Mouse (Mus musculus) midbrain, embryonic 16.5 days (tissue): ENCODE data around the gene Olfr933. TPM values are rescaled to one million over a fixed set of nuclear protein-coding genes. Genes with fewer than 3 reads are reported as not detected.

Experiments
- ATAC-seq: fragments of 200-750 bp; cut with Nextera tagmentation; 2 replicates; pipeline ENCODE4 v1.8.0; 2017; ENCODE audit warnings: moderate TSS enrichment
- H3K27ac ChIP-seq: fragments of 300-500 bp; sonication (generic); 2 replicates; pipeline ENCODE4 v1.5.1; 2014; ENCODE audit warnings: mild to moderate bottlenecking, low read length, mixed read lengths
- H3K27me3 ChIP-seq: fragments of 300-500 bp; sonication (generic); 2 replicates; pipeline ENCODE4 v1.6.1; 2014; ENCODE audit warnings: low read depth, low read length, mixed read lengths; ENCODE audit not compliant: control insufficient read depth, insufficient read depth
- H3K36me3 ChIP-seq: fragments of 300-500 bp; sonication (generic); 2 replicates; pipeline ENCODE4 v1.6.1; 2014; ENCODE audit warnings: mild to moderate bottlenecking, low read length, moderate library complexity, mixed read lengths; ENCODE audit not compliant: control insufficient read depth, insufficient read depth
- H3K4me1 ChIP-seq: fragments of 300-500 bp; sonication (generic); 2 replicates; pipeline ENCODE4 v1.6.1; 2014; ENCODE audit warnings: mild to moderate bottlenecking, low read length, mixed read lengths; ENCODE audit not compliant: control insufficient read depth, insufficient read depth
- H3K4me2 ChIP-seq: fragments of 300-500 bp; sonication (generic); 2 replicates; pipeline ENCODE4 v1.6.1; 2014; ENCODE audit warnings: mild to moderate bottlenecking, low read length, mixed read lengths
- H3K4me3 ChIP-seq: fragments of 300-500 bp; sonication (generic); 2 replicates; pipeline ENCODE4 v1.5.1; 2014; ENCODE audit warnings: low read depth, mild to moderate bottlenecking, low read length, moderate library complexity, mixed read lengths
- H3K9ac ChIP-seq: fragments of 300-500 bp; sonication (generic); 2 replicates; pipeline ENCODE4 v1.6.1; 2014; ENCODE audit warnings: low read depth, low read length, mixed read lengths
- H3K9me3 ChIP-seq: fragments of 300-500 bp; sonication (generic); replicated peaks from 2 replicates; pipeline ENCODE4 v1.6.1; 2014; ENCODE audit warnings: mild to moderate bottlenecking, low read length, mixed read lengths; ENCODE audit not compliant: control insufficient read depth, poor library complexity, severe bottlenecking
- WGBS: fragments of 180-500 bp; shearing (Covaris S2); extraction: QIAGEN DNeasy Blood & Tissue Kit; methylation state at CpG from one replicate; pipeline ENCODE4 v1.1.7; 2014; 5-methylcytosine and 5-hydroxymethylcytosine counted together
- polyA plus RNA-seq: library from polyadenylated mRNA; unstranded; fragments of >200 nt; fragmentation: Nextera tagmentation; extraction: Ambion mirVana; gene quantifications from 2 replicates; pipeline ENCODE4 v1.2.1, GENCODE M21; 2015

Gene Olfr933
- polyA plus RNA-seq = not detected in 2 replicates

DNA sequence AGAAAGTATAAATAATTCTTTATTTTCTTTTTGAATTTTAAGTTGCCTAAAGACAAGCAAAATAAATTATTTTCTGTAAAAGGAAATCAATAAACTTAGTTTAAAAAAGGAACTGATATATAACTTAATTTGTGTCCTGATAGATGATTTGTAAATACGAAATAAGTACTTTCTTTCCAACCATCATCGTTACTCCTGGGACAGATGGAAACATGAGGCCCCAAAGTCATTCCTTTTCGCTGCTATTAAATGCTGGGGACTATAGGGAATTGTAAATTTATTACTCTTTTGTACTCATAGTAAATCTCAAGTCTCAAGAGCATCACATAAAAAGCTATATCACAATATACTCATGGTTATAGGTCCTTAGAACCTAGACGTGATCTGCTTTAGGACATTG, at the start of gene Olfr933:
TSS of gene Olfr933 (plus strand) at position 301 of the 400 bp plus-strand sequence.
- H3K9ac ChIP-seq = no peak within 1 kb of the TSS
- H3K27me3 ChIP-seq = no peaks in the 10 kb centered on the region
- no peak within 1 kb of the TSS for H3K4me3 ChIP-seq
- H3K36me3 ChIP-seq = no peaks in the 10 kb centered on the region
- H3K4me1 ChIP-seq = no peaks in the 10 kb centered on the region
- H3K27ac ChIP-seq = no peak within 1 kb of the TSS
- WGBS = 86% methylated on average over 4 of the region's 4 CpGs
- no peaks in the 10 kb centered on the region for H3K9me3 ChIP-seq
- no peak for ATAC-seq
- no peak within 1 kb of the TSS for H3K4me2 ChIP-seq

DNA sequence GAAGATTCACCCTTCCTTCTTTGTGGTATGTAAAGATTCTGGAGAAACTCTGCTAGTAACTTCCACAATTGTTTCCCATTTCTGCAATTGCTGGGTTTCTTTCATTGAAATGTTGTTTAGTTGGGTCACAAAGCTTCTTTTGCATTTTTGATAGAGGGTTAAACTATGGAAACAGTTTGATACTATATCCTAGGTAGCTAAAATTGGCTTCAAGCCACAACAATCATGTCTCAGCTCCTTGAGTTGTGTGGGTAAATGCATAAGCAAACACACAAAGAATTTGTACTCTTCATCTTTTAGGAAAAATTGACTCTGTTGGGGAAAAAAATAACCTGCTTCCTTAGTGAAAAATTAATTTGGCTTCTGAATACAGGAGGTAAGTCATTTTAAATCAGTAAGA, 42.6 kb upstream of the Olfr933 start, which contains the start of gene Olfr930:
TSS of gene Olfr930 (plus strand) at position 301 of the 400 bp plus-strand sequence.
- no peak within 1 kb of the TSS for H3K4me2 ChIP-seq
- no peaks in the 10 kb centered on the region for H3K4me1 ChIP-seq
- no peak within 1 kb of the TSS for H3K4me3 ChIP-seq
- H3K9ac ChIP-seq = no peak within 1 kb of the TSS
- no peaks in the 10 kb centered on the region for H3K36me3 ChIP-seq
- no peaks in the 10 kb centered on the region for H3K9me3 ChIP-seq
- no peaks in the 10 kb centered on the region for H3K27me3 ChIP-seq
- no peak for ATAC-seq
- H3K27ac ChIP-seq = no peak within 1 kb of the TSS

DNA sequence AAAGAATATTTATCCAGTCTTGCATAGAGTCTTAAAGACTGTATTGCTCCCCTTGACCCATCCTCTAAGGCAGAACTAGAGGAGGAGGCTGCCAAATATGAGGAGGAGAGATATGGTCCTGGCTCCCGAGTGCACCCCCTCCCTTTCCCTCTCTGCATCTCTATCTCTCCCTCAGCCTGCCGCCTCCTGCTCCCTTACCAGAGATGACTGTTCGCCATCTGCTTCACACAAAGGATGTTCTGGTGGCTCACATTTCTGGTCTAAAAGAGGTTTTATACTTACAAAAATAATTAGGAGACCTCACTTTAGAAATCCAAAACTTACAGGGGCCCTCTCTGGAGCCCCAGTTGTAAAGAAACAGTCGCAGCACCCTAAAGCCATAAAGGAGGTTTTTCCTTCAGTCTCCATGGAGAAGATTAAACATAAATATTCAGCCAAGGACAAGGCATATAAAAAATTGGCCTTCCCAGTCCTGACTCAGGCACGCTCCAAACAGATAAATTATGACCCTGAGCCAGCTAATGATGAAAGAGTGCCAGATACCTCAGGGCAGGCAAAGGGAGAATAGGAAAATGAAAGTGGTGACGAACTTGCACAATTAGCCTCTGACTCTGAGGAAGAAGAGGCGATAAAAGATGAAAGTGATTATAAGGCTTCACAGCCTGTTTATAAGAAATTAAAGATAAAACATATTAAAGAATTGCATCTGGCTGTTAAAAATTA, 18.6 kb upstream of the Olfr933 start:
- no peaks in the 10 kb centered on the region for H3K4me1 ChIP-seq
- no peak overlapping the region for H3K27ac ChIP-seq
- no peak overlapping the region for H3K4me3 ChIP-seq
- no peak for ATAC-seq
- H3K9ac ChIP-seq = no peak overlapping the region
- H3K27me3 ChIP-seq = no peaks in the 10 kb centered on the region
- no peaks in the 10 kb centered on the region for H3K9me3 ChIP-seq
- WGBS = 91% methylated on average over 7 of the region's 7 CpGs
- H3K4me2 ChIP-seq = no peak overlapping the region
- H3K36me3 ChIP-seq = no peaks in the 10 kb centered on the region

DNA sequence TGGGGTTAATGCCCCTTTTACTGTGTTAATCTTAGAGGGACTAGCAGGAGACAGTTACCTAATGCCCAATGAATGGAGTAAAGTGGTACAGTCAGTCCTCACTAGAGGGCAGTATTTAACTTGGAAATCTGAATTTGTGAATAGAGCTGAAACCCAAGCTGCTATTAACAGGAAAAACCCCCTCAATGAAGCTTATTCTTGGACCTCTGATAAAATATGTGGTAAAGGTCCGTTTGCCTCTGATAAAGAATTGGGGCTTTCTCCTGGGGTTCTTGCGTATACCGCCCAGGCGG, 18.0 kb upstream of the Olfr933 start:
- H3K36me3 ChIP-seq = no peaks in the 10 kb centered on the region
- H3K4me1 ChIP-seq = no peaks in the 10 kb centered on the region
- no peak overlapping the region for H3K9ac ChIP-seq
- no peak overlapping the region for H3K27ac ChIP-seq
- no peaks in the 10 kb centered on the region for H3K9me3 ChIP-seq
- no peak overlapping the region for H3K4me2 ChIP-seq
- H3K27me3 ChIP-seq = no peaks in the 10 kb centered on the region
- ATAC-seq = no peak
- H3K4me3 ChIP-seq = no peak overlapping the region
- 84% methylated on average over 4 of the region's 4 CpGs for WGBS

DNA sequence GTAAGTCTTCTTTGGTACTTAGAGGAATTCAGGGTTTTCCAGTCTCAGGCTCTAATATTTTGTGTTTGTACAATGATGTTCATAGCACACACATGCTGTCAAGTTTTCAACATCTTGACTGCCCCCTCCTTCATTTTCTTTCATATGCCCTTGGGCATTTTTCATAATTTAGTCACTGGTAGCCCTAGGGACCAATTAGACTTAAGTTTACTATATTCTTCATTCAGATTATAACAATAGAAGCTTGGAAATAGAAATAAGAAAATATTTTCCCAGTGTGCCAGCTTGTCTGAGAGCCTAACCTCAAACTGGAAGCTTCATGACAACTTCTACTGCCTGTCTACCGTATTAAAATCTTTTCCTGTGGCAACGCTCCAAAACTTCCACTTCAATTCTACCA, 16.1 kb downstream of the Olfr933 start, which contains the start of gene Olfr934:
TSS of gene Olfr934 (minus strand) at position 101 of the 400 bp plus-strand sequence.
- Histone ChIP-seq H3K4me1 (no peaks in the 10 kb centered on the region), H3K36me3 (no peaks in the 10 kb centered on the region), H3K4me2 (no peak within 1 kb of the TSS), H3K27ac (no peak within 1 kb of the TSS), H3K4me3 (no peak within 1 kb of the TSS), H3K9me3 (no peaks in the 10 kb centered on the region), H3K9ac (no peak within 1 kb of the TSS), H3K27me3 (no peaks in the 10 kb centered on the region)
- no peak for ATAC-seq
- 96% methylated on average over 2 of the region's 2 CpGs for WGBS

DNA sequence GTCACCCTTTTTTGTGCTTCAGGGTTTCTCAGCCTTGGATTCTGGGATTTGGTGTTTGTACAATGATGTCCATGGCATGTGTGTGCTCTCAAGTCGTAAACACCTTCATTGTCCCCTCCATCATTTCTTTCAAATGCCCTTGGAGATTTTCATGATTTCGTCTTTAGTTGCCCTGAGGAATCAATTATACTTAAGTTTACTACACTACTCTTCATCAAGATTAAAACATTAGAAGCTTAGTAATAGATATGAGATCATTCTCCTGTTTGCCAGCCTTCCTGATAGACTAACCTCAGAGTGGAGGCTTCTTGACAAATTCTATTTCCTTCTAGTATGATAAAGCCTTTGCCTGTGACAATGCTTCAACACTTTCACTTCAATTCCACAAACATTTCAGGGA, 27.5 kb downstream of the Olfr933 start, which contains the start of gene Olfr935:
TSS of gene Olfr935 (minus strand) at position 101 of the 400 bp plus-strand sequence.
- Histone ChIP-seq H3K4me2 (no peak within 1 kb of the TSS), H3K27me3 (no peaks in the 10 kb centered on the region), H3K36me3 (no peaks in the 10 kb centered on the region), H3K27ac (no peak within 1 kb of the TSS), H3K4me3 (no peak within 1 kb of the TSS), H3K9ac (no peak within 1 kb of the TSS), H3K9me3 (no peaks in the 10 kb centered on the region), H3K4me1 (no peaks in the 10 kb centered on the region)
- WGBS = 82% methylated on average over 2 of the region's 2 CpGs
- no peak for ATAC-seq

DNA sequence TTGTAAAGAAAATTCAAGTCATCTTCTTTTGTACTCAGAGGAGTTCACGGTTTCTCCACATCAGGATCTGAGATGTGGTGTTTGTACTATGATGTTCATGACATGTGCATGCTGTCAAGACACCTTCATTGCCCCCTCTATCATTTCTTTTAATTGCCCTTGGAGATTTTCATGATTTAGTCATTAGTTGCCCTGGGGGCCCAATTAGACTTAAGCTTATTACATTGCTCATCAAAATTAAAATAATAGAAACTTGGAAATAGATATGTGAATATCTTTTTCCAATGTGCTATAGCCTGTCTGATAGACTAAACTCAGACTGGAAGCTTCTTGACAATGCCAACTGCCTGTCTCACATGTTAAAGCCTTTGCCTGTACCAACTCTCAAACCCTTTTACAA, 51.2 kb downstream of the Olfr933 start, which contains the start of gene Olfr146:
TSS of gene Olfr146 (minus strand) at position 101 of the 400 bp plus-strand sequence.
- Histone ChIP-seq H3K4me2 (no peak within 1 kb of the TSS), H3K9me3 (no peaks in the 10 kb centered on the region), H3K9ac (no peak within 1 kb of the TSS), H3K27me3 (no peaks in the 10 kb centered on the region), H3K36me3 (no peaks in the 10 kb centered on the region), H3K4me1 (no peaks in the 10 kb centered on the region), H3K27ac (no peak within 1 kb of the TSS), H3K4me3 (no peak within 1 kb of the TSS)
- WGBS = 78% methylated on average over 1 of the region's 1 CpGs
- ATAC-seq = no peak

Other genes starting within 250 kb of the Olfr933 start
- gene Olfr920, start 220.0 kb upstream of the Olfr933 start, polyA plus RNA-seq = not detected in 2 replicates
- gene Olfr921, start 199.2 kb upstream of the Olfr933 start, polyA plus RNA-seq = not detected in 2 replicates
- not detected in 2 replicates for gene Olfr922, start 157.7 kb upstream of the Olfr933 start, polyA plus RNA-seq
- not detected in 2 replicates for gene Olfr923, start 145.8 kb upstream of the Olfr933 start, polyA plus RNA-seq
- gene Olfr924, start 127.9 kb upstream of the Olfr933 start, polyA plus RNA-seq = not detected in 2 replicates
- gene Olfr26, start 117.3 kb upstream of the Olfr933 start, polyA plus RNA-seq = not detected in 2 replicates
- gene Olfr926, start 95.2 kb upstream of the Olfr933 start, polyA plus RNA-seq = not detected in 2 replicates
- gene Olfr930, start 42.5 kb upstream of the Olfr933 start, polyA plus RNA-seq = not detected in 2 replicates
- not detected in 2 replicates for gene Olfr934, start 16.0 kb downstream of the Olfr933 start, polyA plus RNA-seq
- not detected in 2 replicates for gene Olfr935, start 27.4 kb downstream of the Olfr933 start, polyA plus RNA-seq
- not detected in 2 replicates for gene Olfr146, start 51.1 kb downstream of the Olfr933 start, polyA plus RNA-seq
- gene Olfr937, start 92.6 kb downstream of the Olfr933 start, polyA plus RNA-seq = not detected in 2 replicates
- gene Olfr938, start 106.6 kb downstream of the Olfr933 start, polyA plus RNA-seq = not detected in 2 replicates
- not detected in 2 replicates for gene Olfr27, start 155.8 kb downstream of the Olfr933 start, polyA plus RNA-seq
- gene Olfr943, start 194.0 kb downstream of the Olfr933 start, polyA plus RNA-seq = not detected in 2 replicates
- not detected in 2 replicates for gene Olfr944, start 229.6 kb downstream of the Olfr933 start, polyA plus RNA-seq